Mouse (Mus musculus): ENCODE measurements around the gene Erg.

Erg gene

DNA sequence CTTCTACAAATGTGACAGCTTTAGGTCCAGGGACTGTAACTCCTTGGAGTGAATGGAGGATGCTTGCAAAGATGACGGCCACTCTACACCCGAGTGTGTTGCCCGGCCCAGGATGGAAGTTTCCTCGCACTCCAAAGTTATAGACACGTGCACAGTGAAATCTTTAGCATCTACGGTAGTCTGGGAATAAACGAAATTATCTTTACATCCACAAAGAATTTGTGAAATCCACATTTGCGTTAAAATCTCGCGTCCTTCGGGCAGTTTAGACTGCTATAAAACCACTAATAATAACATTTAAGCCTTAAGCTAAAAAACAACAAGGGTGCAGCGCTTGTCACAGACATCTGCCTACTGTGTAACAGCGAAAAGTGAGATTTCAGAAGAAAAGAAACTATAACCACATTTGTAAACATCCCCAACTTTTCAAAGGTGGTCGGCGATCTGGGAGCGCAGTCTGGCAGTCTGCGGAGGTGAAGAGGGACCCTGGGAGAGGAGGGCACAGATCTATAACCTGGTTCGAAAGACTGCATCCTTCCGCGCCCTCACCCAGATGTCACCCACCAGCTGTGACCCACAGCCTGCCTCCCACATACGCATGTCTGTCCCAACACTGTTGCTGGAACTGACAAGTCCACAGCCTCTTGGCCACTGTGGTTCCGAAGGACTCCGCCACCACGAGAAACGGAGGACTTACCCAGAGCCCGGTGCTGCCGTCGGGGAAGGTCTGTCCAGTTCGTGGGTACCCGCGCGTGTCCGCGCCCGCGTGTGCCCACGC lies 1.5 kb downstream of the Erg start:
- DNase-seq: no peak

DNA sequence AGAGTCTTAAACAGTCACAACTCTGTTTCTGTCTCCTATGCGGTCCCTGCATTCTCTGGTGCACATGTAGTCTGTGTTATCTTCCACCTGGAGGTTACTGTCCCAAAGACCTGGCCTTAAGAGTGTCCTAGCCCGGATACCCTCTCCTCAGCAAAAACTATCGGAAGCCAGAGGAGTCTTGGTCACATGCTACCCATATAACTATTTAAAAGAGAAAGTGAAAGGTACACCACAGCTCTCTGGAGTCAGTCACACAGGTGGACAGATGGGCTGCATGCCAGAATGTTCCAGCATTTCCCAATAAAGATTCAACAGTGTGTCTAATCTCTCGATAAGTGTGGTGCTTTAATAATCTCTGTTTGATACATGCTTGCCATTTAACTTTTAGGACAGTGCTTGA lies 7.1 kb downstream of the Erg start:
- DNase-seq: no peak

DNA sequence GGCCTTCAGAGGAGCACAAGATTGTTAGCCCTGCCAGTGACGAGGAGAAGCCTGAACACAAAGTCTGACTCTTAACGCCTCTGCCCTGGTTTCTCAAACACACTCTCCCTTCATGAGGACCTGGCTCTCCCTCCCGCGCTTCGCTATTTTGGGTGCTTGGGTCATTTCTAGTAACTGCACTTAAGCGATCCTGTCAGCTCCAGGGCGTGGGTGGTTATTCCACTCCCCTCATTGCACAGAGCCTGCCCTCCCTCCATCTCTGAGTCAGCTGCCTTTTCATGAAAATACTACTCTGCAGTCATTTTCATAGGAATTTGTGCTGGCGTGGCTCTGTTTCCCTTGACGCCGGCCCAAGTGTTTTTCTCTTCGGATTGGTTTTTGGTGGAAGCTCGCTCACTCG lies 13.2 kb downstream of the Erg start:
- peak; percentile 19 for DNase-seq

DNA sequence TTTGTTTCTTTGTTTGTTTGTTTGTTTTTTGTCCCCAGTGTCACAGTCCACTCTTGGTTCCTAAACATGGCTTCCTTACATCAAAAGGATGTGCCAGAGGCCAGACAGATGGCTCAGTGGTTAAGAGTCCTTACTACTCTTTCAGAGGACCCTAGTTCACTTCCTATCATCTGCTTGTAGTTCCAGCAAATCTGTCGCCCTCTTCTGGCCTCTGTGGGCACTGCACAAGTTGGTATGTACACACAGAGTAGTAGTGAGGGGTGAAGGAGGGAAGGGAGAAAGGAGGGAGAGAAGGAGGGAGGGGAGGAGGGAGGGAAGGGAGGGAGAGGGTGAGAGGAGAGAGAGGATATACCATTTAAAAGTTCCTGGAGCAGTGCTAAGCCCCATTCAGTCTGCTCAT lies 15.8 kb downstream of the Erg start:
- peak; percentile 60 for DNase-seq

DNA sequence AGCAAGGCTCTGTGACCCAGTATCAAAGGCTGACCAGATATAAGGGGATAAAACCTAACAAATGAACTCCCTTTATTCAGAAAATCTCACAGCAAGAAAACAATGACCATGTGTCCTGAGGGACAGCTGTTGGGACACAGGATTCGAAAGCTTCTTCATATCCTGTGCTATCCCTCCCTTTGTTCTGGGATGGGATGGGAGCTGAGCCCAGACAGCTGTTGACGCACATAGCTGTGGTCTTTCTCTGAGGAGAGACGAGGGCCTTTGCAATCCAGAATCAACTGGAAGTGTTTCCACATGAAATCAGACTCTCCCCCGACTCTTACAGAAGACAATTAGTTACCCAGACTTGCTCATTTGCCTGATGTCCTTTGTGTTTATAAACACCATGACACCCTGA lies 29.6 kb downstream of the Erg start:
- no peak for DNase-seq

DNA sequence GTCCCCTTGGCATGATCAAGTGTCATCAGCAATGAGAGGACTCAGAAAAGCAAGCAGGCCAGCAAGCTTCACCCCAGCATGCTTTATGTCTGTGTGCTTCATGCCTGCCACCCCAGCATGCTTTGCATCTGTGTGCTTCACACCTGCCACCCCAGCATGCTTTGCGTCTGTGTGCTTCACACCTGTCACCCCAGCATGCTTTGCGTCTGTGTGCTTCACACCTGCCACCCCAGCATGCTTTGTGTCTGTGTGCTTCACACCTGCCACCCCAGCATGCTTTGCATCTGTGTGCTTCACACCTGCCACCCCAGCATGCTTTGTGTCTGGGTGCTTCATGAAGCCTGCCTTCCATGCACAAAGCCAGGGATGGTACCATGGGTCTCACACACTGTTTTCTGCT lies 33.3 kb downstream of the Erg start:
- DNase-seq: no peak

DNA sequence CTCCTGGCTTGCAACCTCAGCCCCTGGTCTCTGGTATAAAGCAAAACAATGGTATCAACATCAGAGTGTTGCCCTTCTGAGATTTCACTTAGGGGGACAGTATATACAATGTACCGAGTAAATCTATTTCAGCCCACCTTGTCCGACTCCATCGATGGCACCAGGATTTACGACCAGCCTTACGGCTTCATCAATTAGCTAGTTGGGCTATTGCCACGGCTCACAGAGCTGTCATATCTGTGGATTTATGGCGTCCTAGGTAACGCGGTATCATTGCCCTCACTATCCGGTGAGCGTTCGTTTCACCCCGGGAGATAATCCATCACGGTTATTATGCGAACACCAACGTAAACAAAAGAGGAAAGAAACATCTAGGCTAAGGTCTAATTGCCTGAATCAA lies 33.9 kb downstream of the Erg start:
- DNase-seq: no peak

DNA sequence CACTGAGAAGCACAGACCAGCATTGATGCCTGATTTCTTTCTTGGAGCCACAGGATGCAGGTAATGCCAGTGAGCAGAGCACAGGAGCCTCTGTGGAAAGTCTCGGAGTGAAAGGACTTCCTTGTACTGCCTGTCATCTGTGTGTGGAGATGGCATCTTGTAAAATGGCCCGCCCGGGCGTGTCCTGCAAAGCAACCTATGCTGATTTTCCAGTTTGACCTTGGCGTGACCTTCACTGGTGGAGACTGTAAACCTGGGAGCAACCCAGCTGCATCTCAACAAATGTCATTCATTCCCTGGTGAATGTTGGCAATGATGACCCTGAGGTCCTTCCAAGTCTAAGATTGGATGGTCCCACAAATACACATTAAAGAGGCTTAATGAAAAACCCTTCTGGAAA lies 35.9 kb downstream of the Erg start:
- DNase-seq: no peak

DNA sequence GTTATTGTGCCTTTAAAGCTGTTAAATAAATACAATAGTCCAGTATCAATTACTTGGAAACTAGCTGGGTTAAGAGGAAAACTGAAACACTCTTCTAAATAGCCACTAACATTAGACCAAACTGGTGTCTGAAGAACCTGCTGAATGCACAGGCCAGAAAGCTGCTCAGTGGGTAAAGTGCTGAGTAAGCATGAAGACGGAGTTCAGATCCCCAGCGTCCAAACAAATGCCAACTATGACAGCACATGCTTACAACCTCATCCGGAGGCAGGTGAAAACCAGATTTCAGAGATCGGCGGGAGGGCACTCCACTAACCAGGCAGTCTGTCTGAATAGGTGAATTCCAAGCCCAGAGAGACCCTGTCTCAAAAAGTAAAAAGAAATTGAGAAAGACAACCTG lies 41.6 kb downstream of the Erg start:
- DNase-seq: no peak

DNA sequence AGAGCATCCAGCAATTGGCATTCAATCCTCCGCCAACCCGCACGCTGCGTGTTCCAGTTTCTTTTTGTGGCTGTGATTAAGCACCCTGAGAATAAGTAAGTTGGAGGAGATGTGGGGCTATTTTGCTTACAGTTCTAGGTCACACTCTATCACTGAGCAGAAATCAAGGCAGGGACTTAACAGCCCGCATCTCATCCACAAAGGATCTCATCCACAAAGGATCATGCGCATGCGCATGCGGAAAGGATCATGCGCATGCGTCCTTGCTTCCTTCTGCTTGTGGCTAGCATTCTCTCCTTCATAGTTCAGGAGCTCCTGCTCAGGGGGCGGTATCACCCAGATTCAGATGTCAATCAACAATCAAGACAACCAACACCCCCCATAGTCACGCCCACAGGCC lies 42.9 kb downstream of the Erg start:
- no peak for DNase-seq

DNA sequence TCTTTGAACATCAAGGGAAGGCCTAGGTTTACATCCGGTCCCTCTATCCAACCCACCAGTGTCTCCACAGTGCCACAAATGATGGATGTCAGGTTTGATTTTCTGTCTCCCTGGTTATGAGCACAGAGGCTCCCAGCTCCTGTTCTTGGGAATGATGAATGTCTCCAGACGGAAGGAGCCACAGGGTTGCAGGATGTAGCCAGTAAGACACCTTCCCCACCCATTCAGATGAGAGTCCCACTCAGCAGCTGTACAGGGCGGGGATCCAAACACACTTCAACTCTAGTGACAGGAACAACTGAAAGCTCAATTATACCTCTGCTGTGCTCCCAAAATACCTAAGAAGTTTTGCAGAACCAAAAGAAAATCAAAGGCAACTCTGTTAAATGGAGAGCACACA lies 51.2 kb downstream of the Erg start:
- DNase-seq: no peak

DNA sequence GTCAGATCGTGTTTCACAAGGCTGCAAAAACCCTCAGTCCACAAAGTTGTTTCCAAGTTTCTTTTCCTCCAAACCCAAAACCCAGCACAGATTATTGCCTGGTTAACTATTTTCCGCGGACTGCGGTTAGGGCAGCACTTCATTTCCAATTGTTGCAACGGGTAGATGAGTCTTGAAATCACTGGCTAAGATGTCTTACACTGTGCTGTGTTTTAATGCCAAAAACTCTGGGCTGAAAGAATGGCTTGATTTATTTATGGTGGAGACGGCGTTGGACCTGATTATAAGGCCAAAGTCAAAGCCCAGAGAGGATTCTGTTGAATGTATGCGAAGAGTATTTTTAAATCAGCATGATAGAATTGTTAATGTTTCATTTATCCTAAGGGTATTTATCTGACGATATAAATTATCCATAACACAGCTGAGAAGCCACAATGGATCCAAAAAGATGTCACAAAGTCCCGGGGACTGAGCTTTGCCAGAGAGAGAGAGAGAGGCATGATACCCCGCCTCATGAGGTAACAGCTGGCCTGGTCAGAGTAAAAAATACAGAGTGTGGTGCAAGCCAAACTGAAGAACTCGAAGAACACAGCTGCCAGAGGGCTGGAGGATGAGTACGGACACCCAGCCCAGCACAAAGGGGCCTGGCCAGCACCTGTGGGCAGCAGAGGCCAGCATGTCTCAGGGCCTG lies 53.9 kb downstream of the Erg start:
- no peak for DNase-seq

DNA sequence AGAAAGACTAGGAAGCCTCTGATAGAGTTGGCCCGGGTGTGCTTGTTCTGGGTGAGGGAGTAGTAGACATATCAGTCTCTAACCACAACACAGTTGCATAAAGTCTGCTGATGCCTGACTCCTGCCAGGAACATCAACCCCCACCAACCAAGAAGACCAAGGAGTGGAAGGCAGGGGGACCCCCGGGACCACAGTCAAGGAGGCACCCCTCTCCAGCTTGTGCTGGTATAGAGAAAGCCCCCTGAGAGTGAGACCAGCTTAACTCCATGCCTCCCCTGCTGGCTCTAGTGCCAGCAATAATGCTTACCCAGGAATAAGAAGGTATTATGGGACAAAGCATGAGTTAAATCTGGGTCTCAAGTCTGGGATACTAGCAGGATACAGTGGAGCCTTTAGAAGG lies 58.8 kb downstream of the Erg start:
- no peak for DNase-seq

DNA sequence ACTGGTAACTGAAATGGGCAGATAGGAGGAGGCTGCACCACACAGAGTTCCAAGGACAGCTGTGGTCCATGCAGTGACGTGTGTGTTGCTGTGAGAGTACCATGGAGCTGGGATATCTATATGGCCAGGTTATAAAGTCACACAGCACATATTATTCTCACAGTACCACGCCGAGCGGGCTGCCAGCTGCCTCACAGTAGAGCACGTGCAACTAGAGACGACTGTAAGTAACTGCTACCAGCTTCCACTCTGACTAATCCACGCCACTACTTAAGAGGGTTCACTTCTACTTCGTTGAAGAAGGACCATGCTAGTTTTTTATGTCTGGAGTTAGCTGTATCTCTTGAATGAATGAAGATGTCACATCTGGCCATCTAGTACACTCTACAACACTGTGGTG lies 66.9 kb downstream of the Erg start:
- DNase-seq: no peak

DNA sequence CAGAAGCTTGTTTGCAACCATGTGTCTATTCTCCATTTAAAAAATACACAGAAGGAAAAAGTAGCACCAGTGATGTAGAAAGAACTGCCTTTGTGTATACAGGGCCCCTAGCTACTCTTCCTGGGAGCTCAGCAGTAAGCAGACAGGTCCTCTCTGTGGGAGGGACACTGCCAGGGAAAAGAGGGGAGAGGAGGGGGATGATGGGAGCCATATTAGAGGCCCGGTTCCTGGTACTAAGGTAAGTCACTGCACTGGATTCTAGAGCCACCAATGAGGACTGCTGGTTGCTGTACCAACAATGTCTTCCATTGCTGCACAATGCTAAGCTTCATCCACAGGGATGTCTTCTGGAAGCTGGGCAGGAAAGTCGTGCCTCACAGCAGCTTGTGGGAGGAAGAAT lies 80.3 kb downstream of the Erg start:
- no peak for DNase-seq

DNA sequence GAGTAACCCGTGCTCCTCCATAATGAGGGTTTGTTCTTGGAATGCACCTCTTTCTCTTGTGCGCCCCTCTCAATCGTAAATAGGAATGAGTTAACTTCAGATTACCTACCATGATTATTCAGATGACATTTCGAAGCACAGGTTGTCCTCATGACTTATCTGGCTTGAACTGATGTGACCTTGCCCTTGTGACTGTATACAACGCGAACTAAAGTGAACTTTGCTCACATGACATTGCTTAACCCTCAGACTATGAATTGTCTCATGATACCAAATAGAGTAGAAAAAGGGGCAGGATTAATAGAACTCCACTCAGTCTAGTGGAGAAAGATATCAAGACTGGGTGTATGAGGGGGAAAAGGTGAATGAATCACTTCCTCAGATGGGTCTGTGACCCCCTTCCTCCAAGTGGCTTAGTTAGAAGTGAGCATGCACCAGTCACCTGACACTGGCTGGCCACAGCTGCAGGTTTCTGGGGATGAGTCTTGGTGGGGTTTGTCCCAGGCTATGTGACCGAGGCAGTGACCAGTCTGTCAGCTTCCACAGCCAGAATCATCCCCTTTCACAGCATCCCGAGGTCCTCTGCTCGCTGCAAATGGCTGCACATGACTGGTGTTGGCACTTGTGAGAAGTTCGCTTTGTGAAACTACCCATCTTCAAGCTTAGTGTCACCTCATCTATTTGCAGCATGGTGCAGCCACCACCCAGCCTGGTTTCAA lies 89.7 kb downstream of the Erg start:
- DNase-seq: no peak

DNA sequence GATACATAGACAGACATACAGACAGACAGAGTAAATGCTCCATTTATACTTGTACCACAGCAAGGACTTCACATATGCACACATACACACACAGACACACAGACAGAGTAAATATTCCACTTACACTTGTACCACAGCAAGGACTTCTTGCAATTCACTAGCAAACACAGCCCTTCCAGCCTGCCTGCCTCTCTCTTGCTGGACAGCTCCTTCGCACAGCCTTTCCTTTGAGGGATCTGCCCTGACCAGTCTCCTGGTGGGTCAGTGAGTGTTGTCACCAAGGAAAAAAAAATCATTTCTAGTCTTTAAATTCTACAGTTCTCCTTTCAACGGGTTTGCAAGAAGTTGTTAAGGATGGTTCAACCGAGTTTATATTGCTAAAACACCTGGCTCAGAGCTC lies 92.3 kb downstream of the Erg start:
- peak; percentile 19 for DNase-seq

DNA sequence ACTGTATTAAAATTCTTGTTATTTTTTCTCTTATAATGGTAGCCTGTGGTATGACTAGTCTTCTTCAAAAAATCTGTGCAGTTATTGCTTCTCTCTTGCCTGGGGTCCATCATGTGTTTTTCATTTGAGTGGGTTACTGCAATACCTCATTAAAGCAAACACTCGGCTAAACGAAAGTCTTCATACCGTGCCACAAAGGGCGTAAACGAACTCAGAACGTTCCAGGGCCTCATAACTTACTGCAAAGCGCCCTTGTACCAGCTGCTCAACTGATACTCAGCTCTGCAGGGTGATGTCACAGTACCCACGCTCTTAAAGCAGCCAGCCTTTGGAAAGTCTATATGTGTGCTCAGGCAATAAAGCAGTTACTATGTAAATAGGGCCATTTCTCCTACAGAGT lies 93.1 kb downstream of the Erg start:
- no peak for DNase-seq

DNA sequence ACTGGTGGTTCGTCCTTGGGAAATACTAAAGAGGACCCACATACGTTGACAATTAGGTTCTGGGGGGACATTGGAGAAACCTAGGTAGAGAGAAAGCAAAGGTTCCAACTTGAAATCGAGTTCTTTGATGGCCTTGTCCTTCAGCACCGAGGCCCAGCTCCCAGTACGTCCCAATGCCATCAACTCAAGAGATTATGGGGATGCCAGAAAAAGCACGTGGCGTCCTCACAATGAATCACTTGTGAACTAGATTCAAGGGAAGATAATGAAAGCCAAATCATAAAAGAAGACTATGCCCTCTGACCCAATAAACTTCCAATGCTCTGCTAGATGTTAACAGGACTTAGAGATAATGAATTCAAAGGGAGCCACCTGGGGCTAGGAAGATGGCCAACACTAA lies 94.2 kb downstream of the Erg start:
- no peak for DNase-seq

DNA sequence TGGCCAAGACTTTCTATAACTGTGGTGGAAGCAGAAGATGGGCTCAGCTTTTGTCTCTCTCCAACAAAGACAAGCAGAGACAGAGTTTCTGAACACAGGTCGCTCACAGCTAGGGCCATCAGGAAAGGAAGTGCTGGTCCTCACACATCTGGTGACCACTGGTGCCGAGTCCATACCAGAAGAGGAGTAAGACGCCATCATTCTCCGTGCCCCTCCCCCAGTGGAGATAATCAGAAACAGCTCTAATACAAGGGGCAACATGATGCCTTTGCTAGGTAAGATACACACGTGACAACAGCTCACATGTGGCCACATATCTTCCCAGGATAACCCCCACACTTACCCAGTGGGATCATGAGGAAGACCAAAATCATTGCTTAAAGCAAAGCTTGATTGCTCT lies 96.0 kb downstream of the Erg start:
- no peak for DNase-seq

DNA sequence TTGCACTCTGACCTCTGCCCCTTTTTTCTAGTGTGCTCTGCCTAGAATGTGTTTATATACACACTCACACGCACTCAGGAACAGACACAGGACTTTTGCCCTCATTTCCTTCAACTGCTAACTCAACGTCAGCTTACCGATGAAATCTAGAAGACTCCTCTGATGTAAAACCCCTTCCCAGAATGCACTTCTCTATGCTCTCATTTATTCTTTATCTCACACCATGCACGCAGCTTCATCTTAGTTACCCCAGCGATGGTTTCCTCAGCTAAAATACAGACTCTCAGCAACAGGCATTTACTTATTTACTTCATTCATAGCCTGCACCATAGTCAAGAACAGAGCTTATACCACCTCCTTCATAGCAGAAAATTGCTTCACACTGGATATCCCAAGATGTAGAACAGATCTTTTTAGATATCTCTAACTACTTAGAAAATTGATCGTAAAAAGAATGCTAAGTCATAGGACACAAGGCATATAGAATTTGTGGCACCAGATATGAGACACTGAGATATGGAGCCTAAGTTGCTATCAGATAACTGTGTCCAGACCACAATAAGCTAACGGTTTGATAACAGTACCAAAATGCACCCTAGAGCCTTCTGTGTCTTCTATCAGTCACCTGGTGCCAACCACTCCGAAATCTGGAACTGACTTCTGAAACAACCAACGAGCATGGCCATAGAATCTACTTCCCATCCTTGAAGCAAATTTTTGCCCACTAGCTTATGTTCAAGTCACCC lies 98.6 kb downstream of the Erg start:
- no peak for DNase-seq

DNA sequence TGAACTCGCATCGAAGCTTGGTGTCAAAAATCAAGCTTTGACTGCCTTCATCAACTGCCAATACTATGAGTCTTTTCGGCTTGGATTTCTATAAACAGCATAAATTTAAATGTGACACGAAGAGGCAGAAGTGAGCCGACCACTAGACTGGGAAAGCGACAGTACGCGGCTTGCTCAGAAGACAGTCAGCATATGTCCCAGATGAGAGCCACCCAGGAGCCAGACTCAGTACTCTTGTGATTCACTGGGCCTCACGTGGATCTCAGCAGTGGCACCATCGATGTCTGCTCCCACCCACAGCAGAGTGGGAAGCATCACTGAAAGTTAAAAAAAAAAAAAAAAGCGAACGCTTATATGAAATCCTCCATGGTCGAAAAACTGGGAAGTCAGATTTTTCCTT lies 105.2 kb downstream of the Erg start:
- no peak for DNase-seq

DNA sequence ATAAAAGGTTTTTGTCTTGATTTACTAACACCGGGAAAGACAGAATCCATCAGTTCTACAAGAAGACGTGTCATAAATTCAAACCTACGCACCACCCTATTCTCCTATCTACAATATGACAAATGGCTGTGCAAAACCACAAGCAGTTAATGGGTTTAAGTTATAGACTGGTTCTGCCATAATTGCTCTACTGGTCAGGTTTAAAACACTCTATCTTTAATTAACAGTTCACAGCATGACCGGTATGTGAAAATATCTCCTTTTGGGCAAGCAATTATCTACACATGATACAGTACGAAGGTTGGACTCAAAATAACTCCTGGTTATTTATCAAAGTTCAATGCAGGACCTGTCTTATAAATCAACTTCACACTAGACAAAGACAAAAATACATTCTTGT lies 107.8 kb downstream of the Erg start:
- no peak for DNase-seq

DNA sequence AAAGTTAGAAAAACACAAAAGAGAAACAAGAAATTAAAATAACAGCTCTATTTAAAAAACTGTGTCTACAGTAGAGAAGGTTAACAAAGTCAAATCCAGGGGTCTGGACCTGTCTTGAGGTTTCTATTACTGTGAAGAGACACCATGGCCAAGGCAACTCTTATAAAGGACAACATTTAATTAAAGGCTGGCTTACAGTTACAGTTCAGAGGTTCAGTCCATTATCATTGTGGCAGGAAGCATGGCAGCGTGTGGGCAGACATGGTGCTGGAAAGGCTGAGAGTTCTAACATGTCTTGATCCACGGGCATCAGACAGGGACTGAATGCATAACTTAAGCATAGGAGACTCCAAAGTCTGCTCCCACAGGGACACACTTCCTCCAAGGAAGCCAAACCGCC lies 111.4 kb downstream of the Erg start:
- DNase-seq: no peak

Measured in kidney, postnatal 10 days (tissue).